Mouse (Mus musculus) kidney, adult 11 months (tissue): ENCODE results near the gene Il1r1.

Experiments
- DNase-seq: peaks from one replicate; pipeline ENCODE4 v3.0.0; 2022

Il1r1 gene

GRCm38 (mm10) chr1:40324955-40325702, 100.2 kb downstream of the Il1r1 start:
- DNase-seq = no peak

GRCm38 (mm10) chr1:40325711-40326327, 100.9 kb downstream of the Il1r1 start:
- no peak for DNase-seq

GRCm38 (mm10) chr1:40327604-40328003, 102.7 kb downstream of the Il1r1 start:
- no peak for DNase-seq

GRCm38 (mm10) chr1:40329526-40329925, 104.6 kb downstream of the Il1r1 start:
- DNase-seq = no peak

GRCm38 (mm10) chr1:40330181-40330580, 105.3 kb downstream of the Il1r1 start:
- no peak for DNase-seq

GRCm38 (mm10) chr1:40339346-40339745, 114.5 kb downstream of the Il1r1 start:
- no peak for DNase-seq

GRCm38 (mm10) chr1:40340102-40340501, 115.2 kb downstream of the Il1r1 start:
- DNase-seq = no peak

- DNase-seq = no peak
Measured at GRCm38 (mm10) chr1:40352158-40352903, 127.5 kb downstream of the Il1r1 start.

GRCm38 (mm10) chr1:40352904-40353286, 128.0 kb downstream of the Il1r1 start:
- DNase-seq = no peak

GRCm38 (mm10) chr1:40354665-40355064, 129.8 kb downstream of the Il1r1 start:
- no peak for DNase-seq

GRCm38 (mm10) chr1:40355431-40355843, 130.6 kb downstream of the Il1r1 start:
- no peak for DNase-seq

- no peak for DNase-seq
Measured at GRCm38 (mm10) chr1:40355904-40356521, 131.1 kb downstream of the Il1r1 start.

- no peak for DNase-seq
Measured at GRCm38 (mm10) chr1:40357921-40358320, 133.0 kb downstream of the Il1r1 start.

- DNase-seq = peak; percentile 11
Measured at GRCm38 (mm10) chr1:40358351-40358750, 133.5 kb downstream of the Il1r1 start.

- no peak for DNase-seq
Measured at GRCm38 (mm10) chr1:40358771-40359181, 133.9 kb downstream of the Il1r1 start.

- DNase-seq = no peak
Measured at GRCm38 (mm10) chr1:40359731-40360130, 134.9 kb downstream of the Il1r1 start.

GRCm38 (mm10) chr1:40360969-40361368, 136.1 kb downstream of the Il1r1 start:
- DNase-seq = no peak

- DNase-seq = no peak
Measured at GRCm38 (mm10) chr1:40361596-40361995, 136.7 kb downstream of the Il1r1 start.

GRCm38 (mm10) chr1:40362784-40363183, 137.9 kb downstream of the Il1r1 start:
- no peak for DNase-seq
